Mouse (Mus musculus) cerebellum, adult 9-11 months (tissue): ENCODE measurements around the gene Gm8267.
"Not testable (repeated sequence)": the region's sequence is repeated elsewhere in the genome, so short reads cannot be mapped to it uniquely, and the experiment has no call there.

Experiments
- DNase-seq: peaks from one replicate; pipeline ENCODE4 v3.0.0; 2022

The Gm8267 gene

DNA sequence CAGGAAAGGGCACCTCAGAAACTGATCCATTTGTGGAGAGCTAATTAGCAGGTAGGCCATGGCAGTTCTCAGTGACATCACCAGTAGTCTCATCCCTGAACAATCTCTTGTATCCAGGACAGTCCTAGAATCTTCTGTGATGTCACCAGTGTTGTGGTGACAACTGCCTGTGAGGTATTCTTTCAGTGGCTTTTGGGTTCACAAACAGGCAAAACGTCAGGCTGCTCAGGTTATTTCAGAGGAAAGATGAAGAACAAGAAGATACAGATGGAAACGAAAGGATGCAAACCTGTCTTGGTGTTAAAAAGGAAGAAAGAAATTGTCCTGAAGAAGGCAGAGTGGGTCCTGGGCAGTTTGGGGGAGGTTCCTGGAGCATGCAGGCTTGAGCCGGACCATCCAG lies at the start of gene Gm8267:
TSS of gene Gm8267 (minus strand) at position 101 of the 400 bp plus-strand sequence.
- DNase-seq, result no peak

DNA sequence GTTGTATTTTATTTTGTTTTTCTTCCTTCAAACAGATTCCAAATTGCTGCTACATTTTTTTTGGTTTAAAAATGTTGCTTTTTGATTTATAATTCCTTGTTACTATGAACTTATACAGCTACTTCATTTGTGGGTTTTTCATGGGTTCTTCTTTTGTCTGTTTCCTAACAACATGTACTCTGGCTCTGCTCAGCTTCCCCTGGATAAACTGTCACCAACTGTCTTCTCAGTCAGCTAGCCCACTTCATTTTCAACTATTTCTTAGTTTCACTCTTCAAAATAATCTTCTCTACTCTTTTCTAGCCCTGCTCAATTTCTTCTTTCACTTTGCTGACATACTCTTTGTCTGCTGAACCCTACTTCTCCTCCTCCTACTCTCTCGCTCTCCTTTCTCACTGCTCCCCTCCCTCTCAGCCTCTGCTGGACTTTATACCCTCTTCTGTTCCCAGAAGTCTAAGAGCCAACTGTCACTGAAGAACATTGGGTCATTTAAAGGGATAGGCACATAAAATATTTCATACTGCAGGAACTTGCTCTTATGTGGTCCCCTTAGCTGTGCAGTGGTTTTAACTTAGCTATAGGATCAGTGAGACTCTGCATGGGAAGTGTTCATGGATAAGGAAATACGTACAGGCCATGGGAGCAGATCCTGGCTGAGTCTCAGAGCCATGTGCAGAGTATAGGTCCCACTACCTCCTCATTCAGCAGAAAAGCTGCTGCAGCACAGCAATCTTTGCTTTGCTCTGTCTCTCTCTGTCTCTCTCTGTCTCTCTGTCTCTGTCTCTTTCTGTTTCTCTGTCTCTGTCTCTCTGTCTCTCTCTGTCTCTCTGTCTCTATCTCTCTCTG lies 39.6 kb upstream of the Gm8267 start:
- DNase-seq, result not testable (repeated sequence)

DNA sequence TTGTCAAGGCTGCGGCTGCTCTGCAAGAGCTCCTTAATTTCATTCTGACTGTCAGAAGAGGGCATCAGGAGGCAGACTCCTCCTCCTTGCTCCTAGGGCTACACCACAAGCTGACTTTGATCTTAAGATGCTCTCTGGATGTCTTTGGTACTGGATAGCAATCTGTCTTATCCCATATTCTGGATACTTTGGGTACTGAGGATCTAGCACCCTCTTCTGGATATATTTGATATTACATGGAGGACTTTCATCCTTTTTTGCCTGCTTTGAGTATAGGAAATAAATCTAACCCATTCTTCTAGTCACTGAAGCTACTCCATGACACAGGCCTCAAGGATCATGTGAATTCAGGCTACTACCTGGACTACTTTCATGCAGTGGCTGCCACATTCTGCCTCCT lies 7.4 kb downstream of the Gm8267 start:
- not testable (repeated sequence) for DNase-seq

DNA sequence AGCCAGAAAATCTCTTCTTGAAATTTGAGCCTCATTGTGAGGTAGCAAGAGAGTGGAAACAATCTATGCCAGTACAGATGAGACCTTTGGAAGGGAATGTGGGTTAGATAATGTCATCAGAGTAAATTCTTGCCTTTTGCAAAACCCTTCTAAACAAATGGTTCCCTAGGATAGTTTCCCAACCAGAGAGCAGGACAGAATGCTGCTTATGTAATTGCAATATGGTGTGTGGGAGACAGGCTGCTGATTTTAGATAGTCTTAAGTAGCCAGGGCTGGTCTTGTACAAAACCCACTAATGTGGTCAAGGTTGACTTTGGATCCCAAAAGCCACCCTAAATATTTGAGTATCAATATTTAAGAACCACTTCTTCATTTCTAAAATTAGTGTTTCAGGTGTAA lies 19.4 kb downstream of the Gm8267 start:
- DNase-seq, result not testable (repeated sequence)

DNA sequence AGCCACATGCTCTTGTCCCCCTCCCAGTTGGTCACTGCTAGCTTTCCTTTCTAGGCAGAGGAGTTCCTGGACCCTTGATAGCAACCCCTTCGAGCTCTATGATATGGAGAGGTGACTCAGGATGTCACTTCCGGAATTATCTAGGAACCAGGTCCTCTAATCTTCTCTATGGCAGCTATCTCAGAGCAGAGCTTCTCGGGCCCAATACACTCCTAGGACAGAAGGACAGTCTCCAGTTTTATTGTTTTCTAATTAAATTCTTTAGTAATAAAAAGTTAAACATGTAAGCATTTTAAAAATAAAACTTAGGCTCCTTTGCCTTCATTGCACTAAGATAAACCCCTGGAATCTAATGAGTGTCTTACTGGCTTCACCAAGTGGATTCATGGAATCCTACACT lies 43.8 kb downstream of the Gm8267 start, which contains the start of gene Gm8257:
TSS of gene Gm8257 (minus strand) at position 101 of the 400 bp plus-strand sequence.
- not testable (repeated sequence) for DNase-seq
